Mouse (Mus musculus) limb, embryonic 15.5 days (tissue): ENCODE data around the gene Thg1l. TPM values are rescaled to one million over a fixed set of nuclear protein-coding genes. Genes with fewer than 3 reads are reported as not detected.
A peak's percentile ranks its signal among the peaks of the same experiment; 100 is the strongest.

ENCODE experiments used
- ATAC-seq: fragments of 200-750 bp; cut with Nextera tagmentation; 2 replicates; pipeline ENCODE4 v1.8.0; 2017; ENCODE audit warnings: low read depth, moderate TSS enrichment; ENCODE audit not compliant: insufficient number of reproducible peaks, low FRiP score, low TSS enrichment
- H3K27ac ChIP-seq: fragments of 300-500 bp; sonication (generic); 2 replicates; pipeline ENCODE4 v1.5.1; 2015; ENCODE audit warnings: moderate library complexity, mild to moderate bottlenecking, inconsistent platforms
- H3K27me3 ChIP-seq: fragments of 300-500 bp; sonication (generic); 2 replicates; pipeline ENCODE4 v1.6.1; 2015; ENCODE audit warnings: inconsistent platforms
- H3K36me3 ChIP-seq: fragments of 300-500 bp; sonication (generic); 2 replicates; pipeline ENCODE4 v1.6.1; 2015; ENCODE audit warnings: inconsistent platforms
- H3K4me1 ChIP-seq: fragments of 300-500 bp; sonication (generic); 2 replicates; pipeline ENCODE4 v1.6.1; 2015; ENCODE audit warnings: inconsistent platforms
- H3K4me2 ChIP-seq: fragments of 300-500 bp; sonication (generic); 2 replicates; pipeline ENCODE4 v1.6.1; 2015; ENCODE audit warnings: mild to moderate bottlenecking, inconsistent platforms
- H3K4me3 ChIP-seq: fragments of 300-500 bp; sonication (generic); 2 replicates; pipeline ENCODE4 v1.5.1; 2015; ENCODE audit warnings: mild to moderate bottlenecking, inconsistent platforms
- H3K9ac ChIP-seq: fragments of 300-500 bp; sonication (generic); 2 replicates; pipeline ENCODE4 v1.6.1; 2015; ENCODE audit warnings: inconsistent platforms
- H3K9me3 ChIP-seq: fragments of 300-500 bp; sonication (generic); 2 replicates; pipeline ENCODE4 v1.6.1; 2016; ENCODE audit warnings: inconsistent platforms
- WGBS: fragments of 180-500 bp; shearing (Covaris S2); methylation state at CpG from one replicate; pipeline ENCODE4 v1.1.7; 2015; 5-methylcytosine and 5-hydroxymethylcytosine counted together
- polyA plus RNA-seq: library from polyadenylated mRNA; unstranded; fragments of >200 nt; fragmentation: Nextera tagmentation; extraction: Ambion mirVana; gene quantifications from 2 replicates; pipeline ENCODE4 v1.2.1, GENCODE M21; 2015

Thg1l gene
- polyA plus RNA-seq, 1 experiment from 2014 or later, result 11.3 TPM

GRCm38 (mm10) chr11:45947491-45947890 is 7.8 kb downstream of the Thg1l start:
- H3K4me1 ChIP-seq, result peaks cover 15% of the 10 kb centered on the region
- H3K9ac ChIP-seq, result no peak overlapping the region
- no peaks in the 10 kb centered on the region for H3K27me3 ChIP-seq
- no peak overlapping the region for H3K4me2 ChIP-seq
- no peak overlapping the region for H3K27ac ChIP-seq
- WGBS, result 84% methylated on average over 2 of the region's 2 CpGs
- no peak overlapping the region for H3K4me3 ChIP-seq
- H3K36me3 ChIP-seq, result peaks cover 35% of the 10 kb centered on the region
- ATAC-seq, result no peak
- no peaks in the 10 kb centered on the region for H3K9me3 ChIP-seq

- Histone ChIP-seq H3K27ac (no peak overlapping the region), H3K27me3 (no peaks in the 10 kb centered on the region), H3K9ac (no peak overlapping the region), H3K9me3 (no peaks in the 10 kb centered on the region), H3K4me3 (no peak overlapping the region), H3K4me2 (no peak overlapping the region), H3K36me3 (peaks cover 29% of the 10 kb centered on the region), H3K4me1 (peaks cover 15% of the 10 kb centered on the region)
- WGBS, result 68% methylated on average over 4 of the region's 4 CpGs
- no peak for ATAC-seq
Measured at GRCm38 (mm10) chr11:45946796-45947195, 8.5 kb downstream of the Thg1l start.

GRCm38 (mm10) chr11:45944643-45945156 is 10.6 kb downstream of the Thg1l start, which contains the start of gene Lsm11:
Gene Lsm11 (minus strand): TSS chr11:45944935.
- ATAC-seq, result peak; percentile 85
- Histone ChIP-seq H3K4me2 (peak within 1 kb of the TSS; percentile 84), H3K4me3 (peak within 1 kb of the TSS; percentile 93), H3K4me1 (peaks cover 15% of the 10 kb centered on the region), H3K27ac (peak within 1 kb of the TSS; percentile 50), H3K36me3 (peaks cover 12% of the 10 kb centered on the region), H3K27me3 (no peaks in the 10 kb centered on the region), H3K9me3 (no peaks in the 10 kb centered on the region), H3K9ac (peak within 1 kb of the TSS; percentile 75)
- WGBS, result under 1% methylated on average over 52 of the region's 55 CpGs

- Histone ChIP-seq H3K9ac (peak overlapping the region; percentile 75), H3K9me3 (no peaks in the 10 kb centered on the region), H3K4me3 (peak overlapping the region; percentile 93), H3K4me1 (peaks cover 15% of the 10 kb centered on the region), H3K27me3 (no peaks in the 10 kb centered on the region), H3K27ac (peak overlapping the region; percentile 50), H3K36me3 (peaks cover 6% of the 10 kb centered on the region), H3K4me2 (peak overlapping the region; percentile 84)
- under 1% methylated on average over 49 of the region's 49 CpGs for WGBS
- no peak for ATAC-seq
Measured at GRCm38 (mm10) chr11:45943891-45944642, 11.2 kb downstream of the Thg1l start.

- Histone ChIP-seq H3K27me3 (no peaks in the 10 kb centered on the region), H3K27ac (no peak overlapping the region), H3K9ac (no peak overlapping the region), H3K9me3 (no peaks in the 10 kb centered on the region), H3K36me3 (no peaks in the 10 kb centered on the region; the same call in 1 of the 2 replicates), H3K4me1 (peaks cover 15% of the 10 kb centered on the region), H3K4me2 (peak overlapping the region; percentile 84), H3K4me3 (peak overlapping the region; percentile 93)
- 38% methylated on average over 7 of the region's 7 CpGs for WGBS
- ATAC-seq, result no peak
Measured at GRCm38 (mm10) chr11:45943108-45943705, 12.1 kb downstream of the Thg1l start.

GRCm38 (mm10) chr11:45942281-45942680 is 13.0 kb downstream of the Thg1l start:
- WGBS, result 91% methylated on average over 7 of the region's 7 CpGs
- Histone ChIP-seq H3K4me1 (peaks cover 15% of the 10 kb centered on the region), H3K9me3 (no peaks in the 10 kb centered on the region)

GRCm38 (mm10) chr11:45938917-45939316 is 16.4 kb downstream of the Thg1l start:
- Histone ChIP-seq H3K36me3 (peaks cover 34% of the 10 kb centered on the region), H3K9me3 (no peaks in the 10 kb centered on the region), H3K27ac (no peak overlapping the region), H3K4me3 (no peak overlapping the region), H3K27me3 (no peaks in the 10 kb centered on the region), H3K9ac (no peak overlapping the region), H3K4me1 (peaks cover 11% of the 10 kb centered on the region), H3K4me2 (no peak overlapping the region)
- no peak for ATAC-seq
- WGBS, result 88% methylated on average over 8 of the region's 8 CpGs

More at GRCm38 (mm10) chr11:45942281-45942680, 13.0 kb downstream of the Thg1l start:
- peaks cover 3% of the 10 kb centered on the region; the same call in 1 of the 2 replicates for H3K36me3 ChIP-seq
- H3K4me2 ChIP-seq, result no peak overlapping the region
- ATAC-seq, result no peak
- no peak overlapping the region for H3K27ac ChIP-seq
- no peaks in the 10 kb centered on the region for H3K27me3 ChIP-seq
- H3K4me3 ChIP-seq, result no peak overlapping the region
- no peak overlapping the region for H3K9ac ChIP-seq

- no peak for ATAC-seq
- H3K4me2 ChIP-seq, result no peak overlapping the region
- no peak overlapping the region for H3K9ac ChIP-seq
- peaks cover 46% of the 10 kb centered on the region for H3K36me3 ChIP-seq
- no peak overlapping the region for H3K4me3 ChIP-seq
- no peak overlapping the region for H3K27ac ChIP-seq
- H3K9me3 ChIP-seq, result no peaks in the 10 kb centered on the region
- 93% methylated on average over 8 of the region's 8 CpGs for WGBS
- H3K27me3 ChIP-seq, result no peaks in the 10 kb centered on the region
- no peaks in the 10 kb centered on the region for H3K4me1 ChIP-seq
Measured at GRCm38 (mm10) chr11:45937478-45937877, 17.8 kb downstream of the Thg1l start.

- Histone ChIP-seq H3K4me3 (no peak overlapping the region), H3K27me3 (no peaks in the 10 kb centered on the region), H3K4me2 (no peak overlapping the region), H3K9ac (no peak overlapping the region), H3K36me3 (peaks cover 65% of the 10 kb centered on the region), H3K9me3 (no peaks in the 10 kb centered on the region), H3K27ac (no peak overlapping the region), H3K4me1 (no peaks in the 10 kb centered on the region)
- WGBS, result 91% methylated on average over 10 of the region's 10 CpGs
- no peak for ATAC-seq
Measured at GRCm38 (mm10) chr11:45932771-45933170, 22.5 kb downstream of the Thg1l start.

GRCm38 (mm10) chr11:45929541-45929940 is 25.8 kb downstream of the Thg1l start:
- WGBS, result 86% methylated on average over 10 of the region's 10 CpGs
- Histone ChIP-seq H3K27me3 (no peaks in the 10 kb centered on the region), H3K9me3 (no peaks in the 10 kb centered on the region), H3K27ac (no peak overlapping the region), H3K4me1 (no peaks in the 10 kb centered on the region), H3K9ac (no peak overlapping the region), H3K36me3 (peaks cover 37% of the 10 kb centered on the region), H3K4me3 (no peak overlapping the region), H3K4me2 (no peak overlapping the region)
- ATAC-seq, result no peak

GRCm38 (mm10) chr11:45927456-45927855 is 27.8 kb downstream of the Thg1l start:
- no peak overlapping the region for H3K27ac ChIP-seq
- no peaks in the 10 kb centered on the region for H3K27me3 ChIP-seq
- H3K4me1 ChIP-seq, result no peaks in the 10 kb centered on the region
- H3K4me2 ChIP-seq, result no peak overlapping the region
- no peak overlapping the region for H3K4me3 ChIP-seq
- no peak for ATAC-seq
- 56% methylated on average over 5 of the region's 5 CpGs for WGBS
- H3K9ac ChIP-seq, result no peak overlapping the region
- peaks cover 18% of the 10 kb centered on the region; the same call in 1 of the 2 replicates for H3K36me3 ChIP-seq
- no peaks in the 10 kb centered on the region for H3K9me3 ChIP-seq

- under 1% methylated on average over 9 of the region's 9 CpGs for WGBS
- ATAC-seq, result peak; percentile 59
- no peak overlapping the region for H3K9ac ChIP-seq
Measured at GRCm38 (mm10) chr11:45926640-45927082, 28.6 kb downstream of the Thg1l start.

More at GRCm38 (mm10) chr11:45926640-45927082, 28.6 kb downstream of the Thg1l start:
- H3K27ac ChIP-seq, result peak overlapping the region; percentile 63; the same call in 1 of the 2 replicates
- H3K4me2 ChIP-seq, result peak overlapping the region; percentile 60
- no peaks in the 10 kb centered on the region for H3K9me3 ChIP-seq
- H3K4me3 ChIP-seq, result peak overlapping the region; percentile 43
- H3K27me3 ChIP-seq, result no peaks in the 10 kb centered on the region
- peaks cover 18% of the 10 kb centered on the region; the same call in 1 of the 2 replicates for H3K36me3 ChIP-seq
- no peaks in the 10 kb centered on the region for H3K4me1 ChIP-seq
